Mouse (Mus musculus) liver, embryonic 14.5 days (tissue): ENCODE data around the gene Mvp.

Experiments
- CTCF ChIP-seq: IDR thresholded peaks from 2 replicates; pipeline ENCODE4 v1.5.1; 2016; ENCODE audit warnings: antibody characterized with exemption, low read depth, control low read depth
- EP300 ChIP-seq: IDR thresholded peaks from 2 replicates; pipeline ENCODE4 v1.6.1; 2016; ENCODE audit warnings: antibody characterized with exemption, low read depth

DNA sequence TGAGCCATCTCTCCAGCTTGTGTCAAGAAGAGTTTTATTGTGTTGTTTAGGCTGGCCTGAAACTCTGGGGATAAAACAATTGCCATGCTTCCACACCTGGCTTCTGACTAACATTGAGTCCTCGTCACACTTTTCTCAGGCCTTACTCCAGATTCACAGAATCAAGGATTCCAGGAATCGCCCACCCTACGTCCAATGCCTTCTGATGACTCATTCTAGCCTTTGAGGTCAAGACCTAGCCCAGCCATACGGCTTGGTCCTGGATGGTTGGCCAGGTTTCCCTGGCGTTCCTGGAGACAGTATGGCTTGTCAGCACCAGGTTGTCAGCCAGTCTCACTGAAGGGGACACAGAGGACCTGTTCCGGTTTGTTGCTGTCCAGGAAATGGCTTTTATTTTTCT is 2.0 kb downstream of the Mvp start:
- TF ChIP-seq CTCF (no peak), EP300 (no peak)
